In the genomic region with DNA sequence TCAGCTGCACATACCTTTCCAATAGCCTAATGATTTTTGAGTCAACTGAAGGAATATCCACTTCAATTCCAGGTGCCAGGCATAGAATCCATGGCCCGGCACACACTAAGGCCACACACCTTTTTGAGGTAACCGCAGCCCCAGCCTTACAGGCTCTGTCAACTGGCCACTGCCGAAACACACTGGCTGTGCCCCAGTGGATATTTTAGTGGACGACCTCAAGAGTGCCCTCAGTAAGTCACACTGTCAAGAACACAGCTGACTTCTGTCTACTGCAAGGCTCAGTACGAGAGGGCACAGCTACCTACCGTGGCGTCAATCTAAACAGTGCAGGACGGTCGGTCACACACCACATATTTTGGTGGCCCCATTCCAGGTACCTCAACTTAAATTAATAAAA, we compare ENCODE assay signal across 25 mouse cellular contexts.
DNase-seq lines count a peak whose midpoint lies in the region; ATAC-seq and TF ChIP-seq lines count a peak whose summit lies in the region.
"Had no signal": no experiment of that assay in that cellular context is flagged by ENCODE, and none has a peak within 500 bp of the region (broad histone marks: within the 10 kb centered on the region; RNA-seq: fewer than 3 reads in every experiment).

No protein-coding gene starts in this region.

- H3K4me1 ChIP-seq in heart, embryonic 12.5 days (replicated peaks): peaks cover 27% of the 10 kb centered on the region
- H3K4me1 ChIP-seq in heart, adult 2 months (ENCODE audit: control insufficient read depth, insufficient read depth, low read length): peaks cover 8% of the 10 kb centered on the region
- no peaks in the 10 kb centered on the region for H3K4me1 ChIP-seq in kidney, postnatal 0 days (replicated peaks; ENCODE audit: insufficient read depth, low read length)
- H3K4me1 ChIP-seq: embryonic facial prominence, embryonic 10.5 days had no signal

- peaks cover 17% of the 10 kb centered on the region for H3K36me3 ChIP-seq in heart, embryonic 12.5 days
- H3K36me3 ChIP-seq in heart, adult 2 months (ENCODE audit: control insufficient read depth, insufficient read depth, low read length): no peaks in the 10 kb centered on the region
- H3K36me3 ChIP-seq in kidney, postnatal 0 days (ENCODE audit: insufficient read depth, low read length): 0 out of 2 replicates have a peak, but pooled peaks cover 7% of the 10 kb centered on the region
- H3K36me3 ChIP-seq: G1E had no signal

- DNase-seq in gastrocnemius, adult 18-20 months (ENCODE audit: low spot score): peak; percentile 29
- no peak for DNase-seq in gastrocnemius, postnatal 14 days
- DNase-seq in heart, adult 11 months: peak; percentile 92
- DNase-seq in heart, adult 2 months: peak in 1 of 2 experiments; percentile 45
- no peak for DNase-seq in heart, postnatal 25 days (ENCODE audit: low spot score)
- no peak for DNase-seq in kidney, postnatal 0 days (ENCODE audit: low spot score)
- DNase-seq in kidney, postnatal 4 days: no peak
- DNase-seq: adrenal gland, adult 8-10 months; adrenal gland, postnatal 14 days; adrenal gland, postnatal 36 days; B cell, adult 2 months; cerebellum, adult 11-12 months; cerebellum, adult 2 months; cerebellum, adult 9-10 months; cerebellum, postnatal 10 days; cerebellum, postnatal 25 days had no signal

- H3K27ac ChIP-seq in heart, embryonic 12.5 days (ENCODE audit: poor library complexity, severe bottlenecking): no peak overlapping the region
- H3K27ac ChIP-seq in heart, adult 2 months: peak overlapping the region; percentile 39
- H3K27ac ChIP-seq in kidney, postnatal 0 days: no peak overlapping the region
- H3K27ac ChIP-seq: embryonic facial prominence, embryonic 10.5 days; embryonic facial prominence, embryonic 12.5 days; forebrain, embryonic 13.5 days had no signal

- no peak overlapping the region for H3K4me2 ChIP-seq in heart, embryonic 12.5 days
- no peak overlapping the region for H3K4me2 ChIP-seq in kidney, postnatal 0 days (ENCODE audit: low read length)
- H3K4me2 ChIP-seq: embryonic facial prominence, embryonic 12.5 days; forebrain, embryonic 13.5 days had no signal

- intact Hi-C loops in gastrocnemius, postnatal 14 days (cut with DNase I; ENCODE audit: low total_unique reads): loop anchor here (5.0 to 10.0 kb wide), 2 partner anchors 116 to 154 kb away; a partner anchor contains a TSS
- intact Hi-C loops in heart, adult 2 months (cut with DNase I): no loop called here
- intact Hi-C loops in heart, postnatal 25 days (cut with DNase I): no loop called here

- peaks cover 3% of the 10 kb centered on the region; the same call in 1 of the 2 replicates for H3K79me2 ChIP-seq in heart, adult 2 months (replicated peaks; ENCODE audit: control insufficient read depth, insufficient read depth, low read length)

- TF ChIP-seq POLR2A in heart, adult 2 months (IDR thresholded peaks at IDR 0.05; ENCODE audit: insufficient read depth, low read depth, low read length): no peak

- H3K9me3 ChIP-seq in heart, embryonic 12.5 days (replicated peaks): no peaks in the 10 kb centered on the region
- no peaks in the 10 kb centered on the region for H3K9me3 ChIP-seq in kidney, postnatal 0 days (replicated peaks; ENCODE audit: low read length)
- H3K9me3 ChIP-seq: embryonic facial prominence, embryonic 10.5 days; embryonic facial prominence, embryonic 12.5 days; forebrain, embryonic 13.5 days had no signal

- no peak overlapping the region for H3K9ac ChIP-seq in heart, embryonic 12.5 days
- no peak overlapping the region for H3K9ac ChIP-seq in heart, adult 2 months (ENCODE audit: low read depth, low read length)
- no peak overlapping the region for H3K9ac ChIP-seq in kidney, postnatal 0 days (ENCODE audit: low read depth, low read length)
- H3K9ac ChIP-seq: embryonic facial prominence, embryonic 12.5 days; forebrain, embryonic 13.5 days had no signal

- WGBS in heart, embryonic 12.5 days: 77% methylated on average over 9 of the region's 9 CpGs
- WGBS in heart, adult 2 months: 70% methylated on average over 9 of the region's 9 CpGs
- WGBS in kidney, postnatal 0 days: 62% methylated on average over 9 of the region's 9 CpGs

- no peak for TF ChIP-seq EP300 in heart, adult 2 months (IDR thresholded peaks at IDR 0.05; ENCODE audit: insufficient read depth, low read depth, low read length)

- no peak for ATAC-seq in heart, embryonic 12.5 days (ENCODE audit: insufficient number of reproducible peaks, low FRiP score)
- peak; percentile 33; the same call in 1 of the 2 replicates for ATAC-seq in kidney, postnatal 0 days (replicated peaks; ENCODE audit: low FRiP score, low read depth)
- ATAC-seq: activated CD4-positive, CD25-positive, alpha-beta regulatory T cell, adult 4 months; CD4-positive, CD25-positive, alpha-beta regulatory T cell, adult 4 months; forebrain, embryonic 13.5 days; Patski had no signal

- no peak for TF ChIP-seq CTCF in heart, adult 2 months (IDR thresholded peaks at IDR 0.05)
- no peak for TF ChIP-seq CTCF in kidney, postnatal 0 days (IDR thresholded peaks at IDR 0.05; ENCODE audit: low read depth)

- H3K4me3 ChIP-seq in heart, embryonic 12.5 days: no peak overlapping the region
- H3K4me3 ChIP-seq in heart, adult 2 months: no peak overlapping the region
- H3K4me3 ChIP-seq in kidney, postnatal 0 days (replicated peaks; ENCODE audit: low read depth, low read length): no peak overlapping the region
- H3K4me3 ChIP-seq: embryonic facial prominence, embryonic 10.5 days; embryonic facial prominence, embryonic 12.5 days; forebrain, embryonic 13.5 days had no signal

- no peaks in the 10 kb centered on the region for H3K27me3 ChIP-seq in heart, embryonic 12.5 days (replicated peaks)
- H3K27me3 ChIP-seq in heart, adult 2 months (ENCODE audit: control insufficient read depth, insufficient read depth, low read length): no peaks in the 10 kb centered on the region
- no peaks in the 10 kb centered on the region for H3K27me3 ChIP-seq in kidney, postnatal 0 days (ENCODE audit: insufficient read depth, low read length)
- H3K27me3 ChIP-seq: CH12.LX; embryonic facial prominence, embryonic 12.5 days; forebrain, embryonic 13.5 days; Patski had no signal

Comparison
In these comparisons a context has a peak if more than half of its experiments do, and no peak if none do; other contexts are left out.
1. DNase-seq: peak in gastrocnemius, adult 18-20 months (single experiment) and heart, adult 11 months (single experiment); none in gastrocnemius, postnatal 14 days (single experiment), heart, postnatal 25 days (single experiment), kidney, postnatal 0 days (single experiment) and kidney, postnatal 4 days (0 of 2).